Comparison of ENCODE assay signal across 9 mouse cellular contexts in the genomic region with DNA sequence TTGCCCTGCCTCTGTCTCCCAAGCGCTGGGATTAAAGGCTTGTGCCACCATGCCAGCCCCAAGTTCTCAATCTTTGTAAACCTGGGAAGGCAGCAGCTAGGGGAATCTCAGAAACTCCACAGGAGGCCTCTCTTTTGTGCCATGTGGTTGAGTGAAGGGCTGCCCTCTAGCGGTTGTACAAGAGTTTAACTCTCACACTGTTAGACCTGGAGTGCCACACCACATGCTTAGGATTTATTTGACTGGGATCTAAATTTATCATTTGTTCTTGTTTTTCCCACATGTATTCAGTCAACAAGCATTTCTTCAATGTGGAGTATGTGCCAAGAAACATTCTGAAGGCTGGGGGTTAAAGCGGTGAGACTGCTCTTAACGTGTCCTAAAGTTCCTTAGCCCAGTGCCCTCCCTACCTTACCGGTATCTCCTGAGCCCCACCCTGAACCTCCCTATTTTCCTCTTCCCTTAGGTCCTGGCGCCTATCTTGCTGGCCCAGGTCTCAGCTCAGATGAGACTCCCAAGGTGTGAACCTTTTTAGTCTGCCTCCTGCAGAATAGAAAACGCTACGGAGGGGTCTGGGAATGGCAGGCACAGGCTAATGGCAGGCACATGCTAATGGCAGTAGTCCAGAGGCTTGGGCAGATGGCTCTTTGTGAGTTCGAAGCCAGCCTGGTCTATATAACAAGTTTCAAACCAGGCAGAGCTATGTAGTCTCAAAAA. TPM values are rescaled to one million over a fixed set of nuclear protein-coding genes. Genes with fewer than 3 reads are reported as not detected.
DNase-seq lines count a peak whose midpoint lies in the region; ATAC-seq and TF ChIP-seq lines count a peak whose summit lies in the region.
"Had no signal": no experiment of that assay in that cellular context is flagged by ENCODE, and none has a peak within 500 bp of the region (broad histone marks: within the 10 kb centered on the region; RNA-seq: fewer than 3 reads in every experiment).

No protein-coding gene starts in this region.

- peaks cover 8% of the 10 kb centered on the region; the same call in 1 of the 2 replicates for H3K36me3 ChIP-seq in midbrain, embryonic 10.5 days
- H3K36me3 ChIP-seq in midbrain, embryonic 16.5 days (ENCODE audit: control insufficient read depth, insufficient read depth, low read length): no peaks in the 10 kb centered on the region
- H3K36me3 ChIP-seq in erythroblast, embryonic 14.5 days (ENCODE audit: control insufficient read depth): no peaks in the 10 kb centered on the region
- peaks cover 8% of the 10 kb centered on the region for H3K36me3 ChIP-seq in limb, embryonic 10.5 days
- H3K36me3 ChIP-seq: neural tube, embryonic 12.5 days had no signal

- peaks cover 9% of the 10 kb centered on the region for H3K27me3 ChIP-seq in midbrain, embryonic 10.5 days (ENCODE audit: low read depth, poor library complexity, severe bottlenecking)
- no peaks in the 10 kb centered on the region for H3K27me3 ChIP-seq in midbrain, embryonic 16.5 days (ENCODE audit: control insufficient read depth, insufficient read depth, low read depth, low read length)
- H3K27me3 ChIP-seq in erythroblast, embryonic 14.5 days (ENCODE audit: control insufficient read depth): peaks cover 4% of the 10 kb centered on the region; the same call in 1 of the 2 replicates
- no peaks in the 10 kb centered on the region for H3K27me3 ChIP-seq in limb, embryonic 10.5 days (ENCODE audit: low read depth, poor library complexity, severe bottlenecking)
- H3K27me3 ChIP-seq: neural tube, embryonic 12.5 days had no signal

- H3K9ac ChIP-seq in midbrain, embryonic 16.5 days (ENCODE audit: low read depth, low read length): no peak overlapping the region

- peak; percentile 31; the same call in 1 of the 2 replicates for TF ChIP-seq CTCF in bone marrow macrophage, adult 2 months (IDR thresholded peaks at IDR 0.05; ENCODE audit: low read depth, low read length)

- ATAC-seq in midbrain, embryonic 16.5 days: no peak

- H3K9me3 ChIP-seq in midbrain, embryonic 10.5 days (replicated peaks): no peaks in the 10 kb centered on the region
- no peaks in the 10 kb centered on the region for H3K9me3 ChIP-seq in midbrain, embryonic 16.5 days (replicated peaks; ENCODE audit: control insufficient read depth, low read length, poor library complexity, severe bottlenecking)
- H3K9me3 ChIP-seq in erythroblast, embryonic 14.5 days (ENCODE audit: control insufficient read depth, low read length): no peaks in the 10 kb centered on the region; the same call in 1 of the 2 replicates
- H3K9me3 ChIP-seq in limb, embryonic 10.5 days (replicated peaks): no peaks in the 10 kb centered on the region
- H3K9me3 ChIP-seq: neural tube, embryonic 12.5 days had no signal

- H3K4me3 ChIP-seq in midbrain, embryonic 10.5 days: 0 out of 2 replicates have a peak overlapping the region, but pooled peaks have one; percentile 73
- H3K4me3 ChIP-seq in midbrain, embryonic 16.5 days (ENCODE audit: low read depth, low read length): no peak overlapping the region
- H3K4me3 ChIP-seq in bone marrow macrophage, adult 2 months (ENCODE audit: insufficient read depth, low read length): peak overlapping the region; percentile 11; the same call in 1 of the 2 replicates
- H3K4me3 ChIP-seq in erythroblast, embryonic 14.5 days (replicated peaks): peak overlapping the region; percentile 5
- no peak overlapping the region for H3K4me3 ChIP-seq in limb, embryonic 10.5 days

- H3K4me1 ChIP-seq in midbrain, embryonic 10.5 days: peaks cover 41% of the 10 kb centered on the region
- H3K4me1 ChIP-seq in midbrain, embryonic 16.5 days (ENCODE audit: control insufficient read depth, insufficient read depth, low read length): peaks cover 13% of the 10 kb centered on the region
- peaks cover 44% of the 10 kb centered on the region for H3K4me1 ChIP-seq in bone marrow macrophage, adult 2 months (ENCODE audit: control insufficient read depth, insufficient read depth, low read length)
- peaks cover 40% of the 10 kb centered on the region for H3K4me1 ChIP-seq in erythroblast, embryonic 14.5 days (ENCODE audit: control insufficient read depth)
- peaks cover 48% of the 10 kb centered on the region for H3K4me1 ChIP-seq in limb, embryonic 10.5 days

- H3K4me2 ChIP-seq in midbrain, embryonic 16.5 days (ENCODE audit: low read length): no peak overlapping the region

- WGBS in midbrain, embryonic 10.5 days: 60% methylated on average over 9 of the region's 9 CpGs
- 59% methylated on average over 9 of the region's 9 CpGs for WGBS in midbrain, embryonic 16.5 days
- WGBS in limb, embryonic 10.5 days: 57% methylated on average over 9 of the region's 9 CpGs

- no peak; the same call in 1 of the 2 replicates for TF ChIP-seq POLR2A in bone marrow macrophage, adult 2 months (IDR thresholded peaks at IDR 0.05; ENCODE audit: borderline replicate concordance, low read depth, low read length)

- peak overlapping the region; percentile 91; the same call in 1 of the 2 replicates for H3K27ac ChIP-seq in midbrain, embryonic 10.5 days (replicated peaks)
- H3K27ac ChIP-seq in midbrain, embryonic 16.5 days (ENCODE audit: low read length): no peak overlapping the region
- peak overlapping the region; percentile 62 for H3K27ac ChIP-seq in bone marrow macrophage, adult 2 months (ENCODE audit: insufficient read depth, low read depth, low read length)
- no peak overlapping the region for H3K27ac ChIP-seq in limb, embryonic 10.5 days

- DNase-seq in midbrain, embryonic 10.5 days (ENCODE audit: low spot score): peak; percentile 71
- peak; percentile 60 for DNase-seq in hindlimb bud, embryonic 11.5 days (ENCODE audit: extremely low spot score, low read depth, low spot score)
- DNase-seq in limb, embryonic 10.5 days (ENCODE audit: low spot score): peak; percentile 76
- peak; percentile 86 for DNase-seq in naive thymus-derived CD4-positive, alpha-beta T cell, adult 2 months (ENCODE audit: low read depth)
- peak; percentile 78 for DNase-seq in testis, postnatal 10 days (ENCODE audit: low spot score)

RNA-seq across cellular contexts. Expression of a gene that starts 1.1 kb away (rescaled TPM):
- polyA plus RNA-seq in midbrain, embryonic 10.5 days (2016; fragmentation: Nextera tagmentation; extraction: Ambion mirVana): 8.7 and 10.3 TPM in 2 replicates
- 9.3 and 10.7 TPM in 2 replicates for polyA plus RNA-seq in midbrain, embryonic 16.5 days (2015; fragmentation: Nextera tagmentation; extraction: Ambion mirVana)
- polyA plus RNA-seq in bone marrow macrophage, adult 2 months (2012; ENCODE audit: insufficient read depth, insufficient read length, missing spikeins): 59.9 and 68.5 TPM in 2 replicates
- polyA plus RNA-seq in erythroblast, embryonic 14.5 days (2012): 0.88 and 1.4 TPM in 2 replicates
- polyA plus RNA-seq in limb, embryonic 10.5 days (2016; fragmentation: Nextera tagmentation; extraction: Ambion mirVana): 10.2 and 11.5 TPM in 2 replicates

RNA-seq across cellular contexts. Expression of a gene that starts 24.1 kb away (rescaled TPM):
- 77.9 and 83.9 TPM in 2 replicates for polyA plus RNA-seq in midbrain, embryonic 10.5 days (2016; fragmentation: Nextera tagmentation; extraction: Ambion mirVana)
- 117 and 123 TPM in 2 replicates for polyA plus RNA-seq in midbrain, embryonic 16.5 days (2015; fragmentation: Nextera tagmentation; extraction: Ambion mirVana)
- 26.6 and 26.9 TPM in 2 replicates for polyA plus RNA-seq in bone marrow macrophage, adult 2 months (2012; ENCODE audit: insufficient read depth, insufficient read length, missing spikeins)
- polyA plus RNA-seq in erythroblast, embryonic 14.5 days (2012): 2.1 and 2.4 TPM in 2 replicates
- 108 and 115 TPM in 2 replicates for polyA plus RNA-seq in limb, embryonic 10.5 days (2016; fragmentation: Nextera tagmentation; extraction: Ambion mirVana)

RNA-seq across cellular contexts. Expression of a gene that starts 33.1 kb away (rescaled TPM):
- 0.21 and 0.67 TPM in 2 replicates for polyA plus RNA-seq in midbrain, embryonic 10.5 days (2016; fragmentation: Nextera tagmentation; extraction: Ambion mirVana)
- 0.62 and 1.7 TPM in 2 replicates for polyA plus RNA-seq in midbrain, embryonic 16.5 days (2015; fragmentation: Nextera tagmentation; extraction: Ambion mirVana)
- polyA plus RNA-seq in bone marrow macrophage, adult 2 months (2012; ENCODE audit: insufficient read depth, insufficient read length, missing spikeins): not detected in 2 replicates
- not detected in 2 replicates for polyA plus RNA-seq in erythroblast, embryonic 14.5 days (2012)
- polyA plus RNA-seq in limb, embryonic 10.5 days (2016; fragmentation: Nextera tagmentation; extraction: Ambion mirVana): not detected in 2 replicates
- polyA plus RNA-seq: neural tube, embryonic 12.5 days had no signal

RNA-seq across cellular contexts. Expression of a gene that starts 54.5 kb away (rescaled TPM):
- polyA plus RNA-seq in midbrain, embryonic 10.5 days (2016; fragmentation: Nextera tagmentation; extraction: Ambion mirVana): 10.3 and 10.4 TPM in 2 replicates
- 16.9 and 18.7 TPM in 2 replicates for polyA plus RNA-seq in midbrain, embryonic 16.5 days (2015; fragmentation: Nextera tagmentation; extraction: Ambion mirVana)
- polyA plus RNA-seq in bone marrow macrophage, adult 2 months (2012; ENCODE audit: insufficient read depth, insufficient read length, missing spikeins): 4.3 and 6.8 TPM in 2 replicates
- polyA plus RNA-seq in erythroblast, embryonic 14.5 days (2012): 9.4 and 10.1 TPM in 2 replicates
- polyA plus RNA-seq in limb, embryonic 10.5 days (2016; fragmentation: Nextera tagmentation; extraction: Ambion mirVana): 9.7 and 12.4 TPM in 2 replicates

Comparison
In these comparisons a context has a peak if more than half of its experiments do, and no peak if none do; other contexts are left out.
1. H3K27ac ChIP-seq: peak in midbrain, embryonic 10.5 days (single experiment) and bone marrow macrophage, adult 2 months (single experiment); none in midbrain, embryonic 16.5 days (single experiment) and limb, embryonic 10.5 days (single experiment).
2. H3K4me3 ChIP-seq: peak in midbrain, embryonic 10.5 days (single experiment), bone marrow macrophage, adult 2 months (single experiment) and erythroblast, embryonic 14.5 days (single experiment); none in midbrain, embryonic 16.5 days (single experiment) and limb, embryonic 10.5 days (single experiment).
3. Peak in every context shown above with its lines, with median percentiles within 50 percentile points of each other: DNase-seq.